Mouse (Mus musculus) small intestine, adult 2 months (tissue): ENCODE data around the gene Klhl36.

ENCODE experiments used
- CTCF ChIP-seq: fragments of 200-500 bp; IDR thresholded peaks from 2 replicates; pipeline ENCODE4 v1.5.1; 2012; ENCODE audit warnings: low read depth, mild to moderate bottlenecking, control low read depth, inconsistent platforms, low read length, moderate library complexity, mixed read lengths; ENCODE audit not compliant: insufficient replicate concordance, insufficient read length; ENCODE audit errors: extremely low read depth
- POLR2A ChIP-seq: fragments of 200-500 bp; IDR thresholded peaks from 2 replicates; pipeline ENCODE4 v1.6.1; 2012; ENCODE audit warnings: low read depth, mild to moderate bottlenecking, control low read depth, inconsistent platforms, low read length, moderate library complexity

GRCm38 (mm10) chr8:119897069-119897468 lies 35.0 kb downstream of the Klhl36 start:
- TF ChIP-seq CTCF (no peak), POLR2A (no peak)
